In genomic region chr9:110871030-110871429, GRCm38 (mm10) we compare ENCODE assay signal across 10 mouse cellular contexts. TPM values are rescaled to one million over a fixed set of nuclear protein-coding genes. Genes with fewer than 3 reads are reported as not detected.
A peak's percentile ranks its signal among the peaks of the same experiment; 100 is the strongest.
DNase-seq lines count a peak whose midpoint lies in the region; ATAC-seq lines count a peak whose summit lies in the region.
"Had no signal": no experiment of that assay in that cellular context is flagged by ENCODE, and none has a peak within 500 bp of the region (broad histone marks: within the 10 kb centered on the region; RNA-seq: fewer than 3 reads in every experiment).

No protein-coding gene starts in this region.

- H3K36me3 ChIP-seq in hindbrain, embryonic 10.5 days, result no peaks in the 10 kb centered on the region
- H3K36me3 ChIP-seq in hindbrain, embryonic 16.5 days (ENCODE audit: control insufficient read depth, insufficient read depth, low read length), result no peaks in the 10 kb centered on the region
- H3K36me3 ChIP-seq: embryonic facial prominence, embryonic 15.5 days had no signal

- H3K4me1 ChIP-seq in hindbrain, embryonic 10.5 days (replicated peaks), result peaks cover 32% of the 10 kb centered on the region
- peaks cover 23% of the 10 kb centered on the region for H3K4me1 ChIP-seq in hindbrain, embryonic 16.5 days (ENCODE audit: control insufficient read depth, insufficient read depth, low read depth, low read length)

- H3K9me3 ChIP-seq in hindbrain, embryonic 10.5 days, result no peaks in the 10 kb centered on the region
- no peaks in the 10 kb centered on the region for H3K9me3 ChIP-seq in hindbrain, embryonic 16.5 days (ENCODE audit: control insufficient read depth, low read length)
- H3K9me3 ChIP-seq: embryonic facial prominence, embryonic 15.5 days had no signal

- no peak overlapping the region for H3K9ac ChIP-seq in hindbrain, embryonic 16.5 days (ENCODE audit: low read depth, low read length)
- H3K9ac ChIP-seq: embryonic facial prominence, embryonic 15.5 days had no signal

- no peak for ATAC-seq in hindbrain, embryonic 16.5 days

- DNase-seq in hindbrain, embryonic 10.5 days (ENCODE audit: low spot score), result peak; percentile 62
- peak; percentile 70 for DNase-seq in CD4-positive helper T cell, adult 2 months (ENCODE audit: low read depth, low spot score)
- DNase-seq in adrenal gland, adult 2 months, result peak; percentile 54
- DNase-seq in embryo, embryonic 10 days (ENCODE audit: low spot score), result peak; percentile 76
- peak; percentile 64 for DNase-seq in kidney, postnatal 14 days
- DNase-seq in lung, postnatal 10 days, result peak; percentile 69
- peak; percentile 60 for DNase-seq in testis, postnatal 14 days (ENCODE audit: low spot score)

- no peak overlapping the region for H3K4me3 ChIP-seq in hindbrain, embryonic 10.5 days
- no peak overlapping the region for H3K4me3 ChIP-seq in hindbrain, embryonic 16.5 days (ENCODE audit: low read length)
- H3K4me3 ChIP-seq: embryonic facial prominence, embryonic 15.5 days had no signal

- H3K27ac ChIP-seq in hindbrain, embryonic 10.5 days, result no peak overlapping the region
- H3K27ac ChIP-seq in hindbrain, embryonic 16.5 days (ENCODE audit: low read depth, low read length), result no peak overlapping the region
- H3K27ac ChIP-seq: embryonic facial prominence, embryonic 15.5 days had no signal

- WGBS in hindbrain, embryonic 10.5 days, result 18% methylated on average over 7 of the region's 7 CpGs
- WGBS in hindbrain, embryonic 16.5 days, result 22% methylated on average over 7 of the region's 7 CpGs

- peaks cover 46% of the 10 kb centered on the region for H3K27me3 ChIP-seq in hindbrain, embryonic 10.5 days (ENCODE audit: insufficient read depth, poor library complexity, severe bottlenecking)
- H3K27me3 ChIP-seq in hindbrain, embryonic 16.5 days (replicated peaks; ENCODE audit: control insufficient read depth, insufficient read depth, low read length), result no peaks in the 10 kb centered on the region; the same call in 1 of the 2 replicates

- H3K4me2 ChIP-seq in hindbrain, embryonic 16.5 days (ENCODE audit: low read length), result no peak overlapping the region
- H3K4me2 ChIP-seq: embryonic facial prominence, embryonic 15.5 days had no signal

RNA-seq across cellular contexts. Expression of gene Als2cl, which starts 8.6 kb away (rescaled TPM):
- polyA plus RNA-seq in hindbrain, embryonic 10.5 days (2016; fragmentation: Nextera tagmentation; extraction: Ambion mirVana), result 0.77 and 1.1 TPM in 2 replicates
- 2.1 and 2.7 TPM in 2 replicates for polyA plus RNA-seq in hindbrain, embryonic 16.5 days (2015; fragmentation: Nextera tagmentation; extraction: Ambion mirVana)
- 10 to 100 TPM; 13.3 to 20.2 TPM for total RNA-seq in adrenal gland, adult 2 months (2021)
- polyA plus RNA-seq in adrenal gland, adult 2 months (2012; rRNA removed), result 43.0 and 52.5 TPM in 2 replicates

RNA-seq across cellular contexts. Expression of gene Tmie, which starts 8.9 kb away (rescaled TPM):
- polyA plus RNA-seq in hindbrain, embryonic 10.5 days (2016; fragmentation: Nextera tagmentation; extraction: Ambion mirVana), result 0.18 and 0.47 TPM in 2 replicates
- polyA plus RNA-seq in hindbrain, embryonic 16.5 days (2015; fragmentation: Nextera tagmentation; extraction: Ambion mirVana), result 5.2 and 6.2 TPM in 2 replicates
- 1 to 10 TPM; 2.0 to 3.9 TPM for total RNA-seq in adrenal gland, adult 2 months (2021)
- 2.2 and 4.6 TPM in 2 replicates for polyA plus RNA-seq in adrenal gland, adult 2 months (2012; rRNA removed)

RNA-seq across cellular contexts. Expression of gene Prss50, which starts 13.3 kb away (rescaled TPM):
- polyA plus RNA-seq in hindbrain, embryonic 10.5 days (2016; fragmentation: Nextera tagmentation; extraction: Ambion mirVana), result 0.68 and 0.88 TPM in 2 replicates
- polyA plus RNA-seq in hindbrain, embryonic 16.5 days (2015; fragmentation: Nextera tagmentation; extraction: Ambion mirVana), result 0.49 and 0.71 TPM in 2 replicates
- not detected for total RNA-seq in adrenal gland, adult 2 months (2021)
- polyA plus RNA-seq in adrenal gland, adult 2 months (2012; rRNA removed), result not detected in 2 replicates

RNA-seq across cellular contexts. Expression of gene Prss46, which starts 26.7 kb away (rescaled TPM):
- polyA plus RNA-seq in hindbrain, embryonic 10.5 days (2016; fragmentation: Nextera tagmentation; extraction: Ambion mirVana), result not detected in 2 replicates
- polyA plus RNA-seq in hindbrain, embryonic 16.5 days (2015; fragmentation: Nextera tagmentation; extraction: Ambion mirVana), result not detected in 2 replicates
- total RNA-seq in adrenal gland, adult 2 months (2021), result not detected
- polyA plus RNA-seq in adrenal gland, adult 2 months (2012; rRNA removed), result not detected in 2 replicates
- polyA plus RNA-seq: embryonic facial prominence, embryonic 15.5 days; liver, embryonic 16.5 days had no signal

RNA-seq across cellular contexts. Expression of gene Prss45, which starts 36.6 kb away (rescaled TPM):
- not detected in 2 replicates for polyA plus RNA-seq in hindbrain, embryonic 10.5 days (2016; fragmentation: Nextera tagmentation; extraction: Ambion mirVana)
- 0.12 and 0.29 TPM in 2 replicates for polyA plus RNA-seq in hindbrain, embryonic 16.5 days (2015; fragmentation: Nextera tagmentation; extraction: Ambion mirVana)
- total RNA-seq in adrenal gland, adult 2 months (2021), result not detected
- polyA plus RNA-seq in adrenal gland, adult 2 months (2012; rRNA removed), result not detected in 2 replicates
- polyA plus RNA-seq: embryonic facial prominence, embryonic 15.5 days; liver, embryonic 16.5 days had no signal

Comparison
In these comparisons a context has a peak if more than half of its experiments do, and no peak if none do; other contexts are left out.
1. RNA of gene Als2cl, which starts 8.6 kb away (polyA plus RNA-seq): 43.0 to 52.5 TPM in adrenal gland, adult 2 months; 2.1 to 2.7 TPM in hindbrain, embryonic 16.5 days and 0.77 to 1.1 TPM in hindbrain, embryonic 10.5 days; every median in the first group is over 10 times any median in the second.
2. Peak in every context shown above with its lines, with median percentiles within 50 percentile points of each other: DNase-seq.